Mouse (Mus musculus) hindbrain, embryonic 15.5 days (tissue): Measurements from ENCODE around the gene Tmc5. TPM values are rescaled to one million over a fixed set of nuclear protein-coding genes. Genes with fewer than 3 reads are reported as not detected.

Source experiments
- ATAC-seq: fragments of 200-750 bp; cut with Nextera tagmentation; 2 replicates; pipeline ENCODE4 v1.8.0; 2017; ENCODE audit warnings: low read depth, moderate number of reproducible peaks, moderate TSS enrichment; ENCODE audit not compliant: low FRiP score
- H3K27ac ChIP-seq: fragments of 300-500 bp; sonication (generic); replicated peaks from 2 replicates; pipeline ENCODE4 v1.5.1; 2015; ENCODE audit warnings: mild to moderate bottlenecking, inconsistent platforms
- H3K27me3 ChIP-seq: fragments of 300-500 bp; sonication (generic); 2 replicates; pipeline ENCODE4 v1.6.1; 2015; ENCODE audit warnings: control low read depth, inconsistent platforms
- H3K36me3 ChIP-seq: fragments of 300-500 bp; sonication (generic); 2 replicates; pipeline ENCODE4 v1.6.1; 2015; ENCODE audit warnings: control low read depth, inconsistent platforms
- H3K4me1 ChIP-seq: fragments of 300-500 bp; sonication (generic); replicated peaks from 2 replicates; pipeline ENCODE4 v1.6.1; 2015; ENCODE audit warnings: control low read depth, inconsistent platforms
- H3K4me2 ChIP-seq: fragments of 300-500 bp; sonication (generic); 2 replicates; pipeline ENCODE4 v1.6.1; 2015; ENCODE audit warnings: moderate library complexity, mild to moderate bottlenecking, inconsistent platforms
- H3K4me3 ChIP-seq: fragments of 300-500 bp; sonication (generic); 2 replicates; pipeline ENCODE4 v1.5.1; 2015; ENCODE audit warnings: mild to moderate bottlenecking, inconsistent platforms
- H3K9ac ChIP-seq: fragments of 300-500 bp; sonication (generic); 2 replicates; pipeline ENCODE4 v1.6.1; 2015; ENCODE audit warnings: inconsistent platforms
- H3K9me3 ChIP-seq: fragments of 300-500 bp; sonication (generic); 2 replicates; pipeline ENCODE4 v1.6.1; 2016; ENCODE audit warnings: control low read depth, inconsistent platforms
- WGBS: fragments of 180-500 bp; shearing (Covaris S2); methylation state at CpG from one replicate; pipeline ENCODE4 v1.1.7; 2015; 5-methylcytosine and 5-hydroxymethylcytosine counted together
- polyA plus RNA-seq: library from polyadenylated mRNA; unstranded; fragments of >200 nt; fragmentation: Nextera tagmentation; extraction: Ambion mirVana; gene quantifications from 2 replicates; pipeline ENCODE4 v1.2.1, GENCODE M21; 2015

Gene Tmc5
- polyA plus RNA-seq, 1 experiment from 2014 or later: 0.14 TPM

- WGBS: 86% methylated on average over 4 of the region's 4 CpGs
These were observed 53.0 kb downstream of the Tmc5 start for GRCm38 (mm10) chr7:118650119-118650518.

GRCm38 (mm10) chr7:118650891-118651290, 53.8 kb downstream of the Tmc5 start:
- H3K27ac ChIP-seq: no peak overlapping the region
- no peak overlapping the region for H3K9ac ChIP-seq
- no peaks in the 10 kb centered on the region for H3K9me3 ChIP-seq
- no peak for ATAC-seq
- no peak overlapping the region for H3K4me2 ChIP-seq
- WGBS: 91% methylated on average over 1 of the region's 1 CpGs
- H3K4me3 ChIP-seq: no peak overlapping the region
- no peaks in the 10 kb centered on the region for H3K27me3 ChIP-seq
- H3K36me3 ChIP-seq: no peaks in the 10 kb centered on the region
- no peaks in the 10 kb centered on the region for H3K4me1 ChIP-seq

More at GRCm38 (mm10) chr7:118650119-118650518, 53.0 kb downstream of the Tmc5 start:
- Histone ChIP-seq H3K9ac (no peak overlapping the region), H3K4me1 (no peaks in the 10 kb centered on the region), H3K27ac (no peak overlapping the region), H3K4me2 (no peak overlapping the region), H3K36me3 (no peaks in the 10 kb centered on the region), H3K9me3 (no peaks in the 10 kb centered on the region), H3K27me3 (no peaks in the 10 kb centered on the region), H3K4me3 (no peak overlapping the region)
- ATAC-seq: no peak

GRCm38 (mm10) chr7:118652572-118653295, 55.6 kb downstream of the Tmc5 start:
- ATAC-seq: no peak
- 81% methylated on average over 6 of the region's 6 CpGs for WGBS
- H3K27ac ChIP-seq: no peak overlapping the region
- no peak overlapping the region for H3K4me3 ChIP-seq
- no peaks in the 10 kb centered on the region for H3K36me3 ChIP-seq
- no peak overlapping the region for H3K4me2 ChIP-seq
- no peaks in the 10 kb centered on the region for H3K4me1 ChIP-seq
- H3K27me3 ChIP-seq: no peaks in the 10 kb centered on the region
- no peaks in the 10 kb centered on the region for H3K9me3 ChIP-seq
- H3K9ac ChIP-seq: no peak overlapping the region

GRCm38 (mm10) chr7:118656730-118657129, 59.6 kb downstream of the Tmc5 start:
- no peak for ATAC-seq
- no peak overlapping the region for H3K4me2 ChIP-seq
- no peak overlapping the region for H3K9ac ChIP-seq
- no peak overlapping the region for H3K27ac ChIP-seq
- no peak overlapping the region for H3K4me3 ChIP-seq
- 23% methylated on average over 6 of the region's 6 CpGs for WGBS
- no peaks in the 10 kb centered on the region for H3K9me3 ChIP-seq
- no peaks in the 10 kb centered on the region for H3K27me3 ChIP-seq
- H3K4me1 ChIP-seq: no peaks in the 10 kb centered on the region
- no peaks in the 10 kb centered on the region for H3K36me3 ChIP-seq

- no peak overlapping the region for H3K4me2 ChIP-seq
- no peak overlapping the region for H3K4me3 ChIP-seq
- no peaks in the 10 kb centered on the region for H3K27me3 ChIP-seq
- no peaks in the 10 kb centered on the region for H3K9me3 ChIP-seq
- 97% methylated on average over 2 of the region's 2 CpGs for WGBS
- no peaks in the 10 kb centered on the region for H3K36me3 ChIP-seq
- no peak for ATAC-seq
- H3K27ac ChIP-seq: no peak overlapping the region
- no peaks in the 10 kb centered on the region for H3K4me1 ChIP-seq
- H3K9ac ChIP-seq: no peak overlapping the region
These were observed 70.7 kb downstream of the Tmc5 start for GRCm38 (mm10) chr7:118667773-118668172.

- 73% methylated on average over 4 of the region's 4 CpGs for WGBS
- Histone ChIP-seq H3K4me2 (no peak overlapping the region), H3K9me3 (no peaks in the 10 kb centered on the region), H3K4me3 (no peak overlapping the region), H3K27me3 (no peaks in the 10 kb centered on the region), H3K4me1 (no peaks in the 10 kb centered on the region), H3K9ac (no peak overlapping the region), H3K36me3 (no peaks in the 10 kb centered on the region), H3K27ac (no peak overlapping the region)
- ATAC-seq: no peak
These were observed 73.0 kb downstream of the Tmc5 start for GRCm38 (mm10) chr7:118670142-118670541.

GRCm38 (mm10) chr7:118676826-118677225, 79.7 kb downstream of the Tmc5 start:
- Histone ChIP-seq H3K36me3 (no peaks in the 10 kb centered on the region), H3K4me1 (no peaks in the 10 kb centered on the region), H3K4me2 (no peak overlapping the region), H3K9me3 (no peaks in the 10 kb centered on the region), H3K27me3 (no peaks in the 10 kb centered on the region), H3K4me3 (no peak overlapping the region), H3K27ac (no peak overlapping the region), H3K9ac (no peak overlapping the region)
- WGBS: 90% methylated on average over 4 of the region's 4 CpGs
- no peak for ATAC-seq

GRCm38 (mm10) chr7:118688199-118688598, 91.1 kb downstream of the Tmc5 start:
- no peak overlapping the region for H3K9ac ChIP-seq
- H3K4me3 ChIP-seq: no peak overlapping the region
- no peak overlapping the region for H3K27ac ChIP-seq
- H3K4me1 ChIP-seq: no peaks in the 10 kb centered on the region
- H3K36me3 ChIP-seq: peaks cover 43% of the 10 kb centered on the region
- no peaks in the 10 kb centered on the region for H3K27me3 ChIP-seq
- H3K9me3 ChIP-seq: no peaks in the 10 kb centered on the region
- H3K4me2 ChIP-seq: no peak overlapping the region
- 14% methylated on average over 5 of the region's 5 CpGs for WGBS
- peak; percentile 64 for ATAC-seq

GRCm38 (mm10) chr7:118689088-118689487, 92.0 kb downstream of the Tmc5 start:
- Histone ChIP-seq H3K4me1 (no peaks in the 10 kb centered on the region), H3K9ac (no peak overlapping the region), H3K4me2 (no peak overlapping the region), H3K9me3 (no peaks in the 10 kb centered on the region), H3K27me3 (no peaks in the 10 kb centered on the region), H3K36me3 (peaks cover 52% of the 10 kb centered on the region), H3K27ac (no peak overlapping the region), H3K4me3 (no peak overlapping the region)
- no peak for ATAC-seq
- WGBS: 84% methylated on average over 7 of the region's 7 CpGs

GRCm38 (mm10) chr7:118691287-118691686, 94.2 kb downstream of the Tmc5 start:
- no peaks in the 10 kb centered on the region for H3K27me3 ChIP-seq
- no peaks in the 10 kb centered on the region for H3K9me3 ChIP-seq
- H3K27ac ChIP-seq: no peak overlapping the region
- H3K9ac ChIP-seq: no peak overlapping the region
- H3K36me3 ChIP-seq: peaks cover 67% of the 10 kb centered on the region
- no peak overlapping the region for H3K4me2 ChIP-seq
- WGBS: 92% methylated on average over 2 of the region's 2 CpGs
- no peak overlapping the region for H3K4me3 ChIP-seq
- H3K4me1 ChIP-seq: no peaks in the 10 kb centered on the region
- ATAC-seq: no peak

GRCm38 (mm10) chr7:118696146-118696545, 99.0 kb downstream of the Tmc5 start:
- H3K9ac ChIP-seq: no peak overlapping the region
- no peak overlapping the region for H3K27ac ChIP-seq
- no peak overlapping the region for H3K4me3 ChIP-seq
- 96% methylated on average over 6 of the region's 6 CpGs for WGBS
- peaks cover 60% of the 10 kb centered on the region for H3K36me3 ChIP-seq
- ATAC-seq: no peak
- H3K9me3 ChIP-seq: no peaks in the 10 kb centered on the region
- H3K4me2 ChIP-seq: no peak overlapping the region
- no peaks in the 10 kb centered on the region for H3K27me3 ChIP-seq
- H3K4me1 ChIP-seq: peaks cover 6% of the 10 kb centered on the region; the same call in 1 of the 2 replicates

- H3K4me3 ChIP-seq: no peak overlapping the region
- H3K27ac ChIP-seq: no peak overlapping the region
- H3K4me1 ChIP-seq: peaks cover 6% of the 10 kb centered on the region; the same call in 1 of the 2 replicates
- peaks cover 51% of the 10 kb centered on the region for H3K36me3 ChIP-seq
- no peak overlapping the region for H3K4me2 ChIP-seq
- H3K9ac ChIP-seq: no peak overlapping the region
- no peaks in the 10 kb centered on the region for H3K9me3 ChIP-seq
- no peak for ATAC-seq
- 82% methylated on average over 4 of the region's 4 CpGs for WGBS
- H3K27me3 ChIP-seq: no peaks in the 10 kb centered on the region
These were observed 100.1 kb downstream of the Tmc5 start for GRCm38 (mm10) chr7:118697168-118697567.

GRCm38 (mm10) chr7:118698882-118699281, 101.8 kb downstream of the Tmc5 start:
- Histone ChIP-seq H3K4me2 (no peak overlapping the region), H3K27me3 (no peaks in the 10 kb centered on the region), H3K27ac (no peak overlapping the region), H3K9me3 (no peaks in the 10 kb centered on the region), H3K36me3 (peaks cover 36% of the 10 kb centered on the region), H3K9ac (no peak overlapping the region), H3K4me1 (peaks cover 17% of the 10 kb centered on the region), H3K4me3 (no peak overlapping the region)
- WGBS: 95% methylated on average over 9 of the region's 9 CpGs
- ATAC-seq: no peak
